Mouse (Mus musculus) urinary bladder, adult 18-20 months (tissue): ENCODE data around the gene Cd40.

Source experiments
- DNase-seq, 2 experiments: peaks; one replicate each; pipeline ENCODE4 v3.0.0; 2022; ENCODE audit warnings: low spot score in 2 of 2, mixed read lengths in 2 of 2

The Cd40 gene

GRCm38 (mm10) chr2:165054888-165055852 lies at the start of gene Cd40:
TSS of gene Cd40 (plus strand) at chr2:165055627.
- DNase-seq: peak; percentile 24 to 26

GRCm38 (mm10) chr2:165006813-165007212 lies 48.6 kb upstream of the Cd40 start:
- DNase-seq: no peak

- DNase-seq: no peak
Observed at GRCm38 (mm10) chr2:165007986-165008385, 47.4 kb upstream of the Cd40 start.

GRCm38 (mm10) chr2:165009161-165009560 lies 46.3 kb upstream of the Cd40 start:
- no peak for DNase-seq

GRCm38 (mm10) chr2:165009581-165009980 lies 45.8 kb upstream of the Cd40 start:
- no peak for DNase-seq

GRCm38 (mm10) chr2:165010351-165010750 lies 45.1 kb upstream of the Cd40 start:
- no peak for DNase-seq

GRCm38 (mm10) chr2:165014935-165015334 lies 40.5 kb upstream of the Cd40 start:
- DNase-seq: no peak

GRCm38 (mm10) chr2:165020490-165020889 lies 34.9 kb upstream of the Cd40 start:
- no peak for DNase-seq

GRCm38 (mm10) chr2:165027163-165027562 lies 28.3 kb upstream of the Cd40 start:
- no peak for DNase-seq

GRCm38 (mm10) chr2:165032533-165032932 lies 22.9 kb upstream of the Cd40 start:
- DNase-seq: no peak

GRCm38 (mm10) chr2:165033306-165033705 lies 22.1 kb upstream of the Cd40 start:
- no peak for DNase-seq

GRCm38 (mm10) chr2:165034131-165035057 lies 21.0 kb upstream of the Cd40 start, which contains the start of gene Ncoa5:
TSS of gene Ncoa5 (minus strand) at chr2:165034867.
- peak; percentile 95 to 96 for DNase-seq

- no peak for DNase-seq
Observed at GRCm38 (mm10) chr2:165035058-165035431, 20.4 kb upstream of the Cd40 start.

- DNase-seq: no peak
Observed at GRCm38 (mm10) chr2:165037415-165037814, 18.0 kb upstream of the Cd40 start.

GRCm38 (mm10) chr2:165042126-165042525 lies 13.3 kb upstream of the Cd40 start:
- DNase-seq: no peak

GRCm38 (mm10) chr2:165043090-165043636 lies 12.3 kb upstream of the Cd40 start:
- no peak for DNase-seq

- no peak for DNase-seq
Observed at GRCm38 (mm10) chr2:165043729-165044128, 11.7 kb upstream of the Cd40 start.

- DNase-seq: no peak
Observed at GRCm38 (mm10) chr2:165049044-165049443, 6.4 kb upstream of the Cd40 start.

- no peak for DNase-seq
Observed at GRCm38 (mm10) chr2:165050826-165051548, 4.4 kb upstream of the Cd40 start.

GRCm38 (mm10) chr2:165051566-165051965 lies 3.9 kb upstream of the Cd40 start:
- DNase-seq: no peak

GRCm38 (mm10) chr2:165055905-165056304 lies 478 bp downstream of the Cd40 start:
- no peak for DNase-seq
